Mouse (Mus musculus): ENCODE measurements around the gene Smim13.

DNA sequence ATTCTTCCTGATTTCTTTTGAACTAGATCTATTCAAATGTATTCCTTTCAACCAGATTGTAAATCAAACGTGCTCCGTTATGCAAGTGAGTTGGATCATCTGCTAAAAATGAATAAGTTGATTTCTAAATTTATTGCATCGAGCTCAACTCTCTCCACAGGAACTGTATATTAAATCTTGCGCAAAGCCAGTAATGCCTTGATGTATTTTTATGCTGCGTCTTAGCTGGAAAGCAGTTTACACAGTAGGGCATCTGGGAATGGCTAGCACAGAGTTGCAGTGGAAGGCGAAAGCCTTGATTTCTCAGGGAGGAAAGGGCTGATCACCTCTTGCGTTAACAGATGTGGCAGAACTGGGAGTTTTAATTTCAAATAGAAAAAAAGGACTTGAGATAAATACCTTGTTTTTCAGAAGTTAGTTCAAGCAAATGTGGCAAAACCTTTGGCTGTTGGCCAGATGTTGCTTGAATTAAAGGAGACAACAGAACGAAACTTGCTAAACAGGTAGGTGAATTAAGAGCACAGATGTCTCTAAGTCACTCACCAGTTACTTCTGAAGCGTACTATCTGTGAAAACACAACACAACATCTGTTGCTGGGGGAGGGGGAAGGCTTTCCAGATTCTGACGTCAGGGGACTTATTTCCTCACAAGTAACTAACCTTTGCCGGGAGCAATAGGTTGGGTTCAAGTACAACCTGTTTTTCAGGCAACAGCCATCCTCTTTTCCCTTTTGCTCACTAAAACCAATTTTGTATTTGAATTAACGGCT lies 708 bp upstream of the Smim13 start:
- TF ChIP-seq CTCF (IDR thresholded peaks at IDR 0.05; ENCODE audit: control insufficient read depth, insufficient read depth, insufficient read length) (no peak), USF1 (IDR thresholded peaks at IDR 0.05; ENCODE audit: low read depth) (no peak), MAX (IDR thresholded peaks at IDR 0.05) (no peak), MYOD1 (IDR thresholded peaks at IDR 0.05; ENCODE audit: control insufficient read depth, insufficient read length, low read depth) (no peak), FOSL1 (IDR thresholded peaks at IDR 0.05; ENCODE audit: insufficient read depth, low read length, poor library complexity, severe bottlenecking) (no peak), CEBPB (IDR thresholded peaks at IDR 0.05; ENCODE audit: low read depth) (no peak), MYOG (IDR thresholded peaks at IDR 0.05; ENCODE audit: control insufficient read depth, extremely low read depth, insufficient read length) (no peak)

All from C2C12 (cell line).